Mouse (Mus musculus): ENCODE data around the gene Axl.

- TF ChIP-seq CTCF (IDR thresholded peaks at IDR 0.05; ENCODE audit: borderline replicate concordance, control insufficient read depth, extremely low read depth, insufficient read depth, low read length, poor library complexity) = no peak
- TF ChIP-seq POLR2A (IDR thresholded peaks at IDR 0.05; ENCODE audit: control insufficient read depth, extremely low read depth, insufficient read depth, low read length, poor library complexity) = no peak
Observed at GRCm38 (mm10) chr7:25787456-25788219, 867 bp downstream of the Axl start.
